Mouse (Mus musculus): ENCODE data around the gene Ehmt1. TPM values are rescaled to one million over a fixed set of nuclear protein-coding genes. Genes with fewer than 3 reads are reported as not detected.

Ehmt1 gene
- polyA plus RNA-seq, 1 experiment from 2014 or later = 97.6 TPM

GRCm38 (mm10) chr2:24807691-24808090 lies 111.7 kb downstream of the Ehmt1 start:
- WGBS = 95% methylated on average over 10 of the region's 10 CpGs
- no peaks in the 10 kb centered on the region for H3K4me1 ChIP-seq (ENCODE audit: control insufficient read depth, insufficient read depth, low read length)
- no peak for ATAC-seq (ENCODE audit: insufficient number of reproducible peaks, low FRiP score, low TSS enrichment, low read depth)
- no peak for DNase-seq (ENCODE audit: low spot score)
- no peak overlapping the region for H3K27ac ChIP-seq (replicated peaks; ENCODE audit: low read depth, low read length)
- no peak overlapping the region for H3K9ac ChIP-seq (ENCODE audit: low read length)
- H3K27me3 ChIP-seq (ENCODE audit: control insufficient read depth, insufficient read depth, low read length) = no peaks in the 10 kb centered on the region
- no peak overlapping the region for H3K4me3 ChIP-seq (ENCODE audit: low read depth, low read length)
- H3K9me3 ChIP-seq (ENCODE audit: control insufficient read depth, low read length) = no peaks in the 10 kb centered on the region
- H3K36me3 ChIP-seq (ENCODE audit: control insufficient read depth, insufficient read depth, low read length) = peaks cover 23% of the 10 kb centered on the region
- H3K4me2 ChIP-seq (ENCODE audit: low read depth, severe bottlenecking) = no peak overlapping the region

DNA sequence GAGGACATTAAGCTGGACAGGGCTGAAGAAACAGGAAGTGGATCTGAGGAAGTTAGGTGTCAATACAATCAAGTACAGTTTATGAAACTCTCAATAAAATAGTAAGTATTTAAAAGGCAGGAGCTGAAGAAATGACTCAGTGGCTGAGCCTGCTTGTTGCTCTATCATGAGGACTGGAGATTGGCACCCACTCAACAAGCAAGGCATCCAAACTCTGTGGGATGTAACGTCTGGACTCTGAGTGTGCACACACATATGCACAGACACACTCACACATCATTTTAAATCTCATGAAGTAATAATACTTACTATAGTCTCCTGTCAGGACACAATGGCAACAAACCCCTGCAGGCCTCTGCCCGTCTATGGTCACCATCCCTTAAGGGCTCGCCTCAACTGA lies 112.4 kb downstream of the Ehmt1 start:
- Histone ChIP-seq H3K4me3 (ENCODE audit: low read depth, low read length) (no peak overlapping the region), H3K4me2 (ENCODE audit: low read depth, severe bottlenecking) (no peak overlapping the region), H3K36me3 (ENCODE audit: control insufficient read depth, insufficient read depth, low read length) (peaks cover 27% of the 10 kb centered on the region), H3K27ac (replicated peaks; ENCODE audit: low read depth, low read length) (no peak overlapping the region), H3K9me3 (ENCODE audit: control insufficient read depth, low read length) (no peaks in the 10 kb centered on the region), H3K4me1 (ENCODE audit: control insufficient read depth, insufficient read depth, low read length) (no peaks in the 10 kb centered on the region), H3K9ac (ENCODE audit: low read length) (no peak overlapping the region), H3K27me3 (ENCODE audit: control insufficient read depth, insufficient read depth, low read length) (no peaks in the 10 kb centered on the region)
- ATAC-seq (ENCODE audit: insufficient number of reproducible peaks, low FRiP score, low TSS enrichment, low read depth) (no peak), DNase-seq (ENCODE audit: low spot score) (no peak)
- WGBS = 96% methylated on average over 3 of the region's 3 CpGs

GRCm38 (mm10) chr2:24806143-24806542 lies 113.3 kb downstream of the Ehmt1 start:
- H3K9me3 ChIP-seq (ENCODE audit: control insufficient read depth, low read length) = no peaks in the 10 kb centered on the region
- no peaks in the 10 kb centered on the region for H3K27me3 ChIP-seq (ENCODE audit: control insufficient read depth, insufficient read depth, low read length)
- peaks cover 31% of the 10 kb centered on the region for H3K36me3 ChIP-seq (ENCODE audit: control insufficient read depth, insufficient read depth, low read length)
- H3K4me2 ChIP-seq (ENCODE audit: low read depth, severe bottlenecking) = no peak overlapping the region
- WGBS = 94% methylated on average over 6 of the region's 6 CpGs
- H3K9ac ChIP-seq (ENCODE audit: low read length) = no peak overlapping the region
- DNase-seq (ENCODE audit: low spot score) (no peak), ATAC-seq (ENCODE audit: insufficient number of reproducible peaks, low FRiP score, low TSS enrichment, low read depth) (no peak)
- no peaks in the 10 kb centered on the region for H3K4me1 ChIP-seq (ENCODE audit: control insufficient read depth, insufficient read depth, low read length)
- no peak overlapping the region for H3K27ac ChIP-seq (replicated peaks; ENCODE audit: low read depth, low read length)
- no peak overlapping the region for H3K4me3 ChIP-seq (ENCODE audit: low read depth, low read length)

GRCm38 (mm10) chr2:24805621-24806020 lies 113.8 kb downstream of the Ehmt1 start:
- ATAC-seq (ENCODE audit: insufficient number of reproducible peaks, low FRiP score, low TSS enrichment, low read depth) (no peak), DNase-seq (ENCODE audit: low spot score) (no peak)
- H3K27me3 ChIP-seq (ENCODE audit: control insufficient read depth, insufficient read depth, low read length) = no peaks in the 10 kb centered on the region
- WGBS = 97% methylated on average over 4 of the region's 4 CpGs
- no peak overlapping the region for H3K9ac ChIP-seq (ENCODE audit: low read length)
- H3K9me3 ChIP-seq (ENCODE audit: control insufficient read depth, low read length) = no peaks in the 10 kb centered on the region
- no peak overlapping the region for H3K4me2 ChIP-seq (ENCODE audit: low read depth, severe bottlenecking)
- no peak overlapping the region for H3K4me3 ChIP-seq (ENCODE audit: low read depth, low read length)
- H3K36me3 ChIP-seq (ENCODE audit: control insufficient read depth, insufficient read depth, low read length) = peaks cover 33% of the 10 kb centered on the region
- H3K27ac ChIP-seq (replicated peaks; ENCODE audit: low read depth, low read length) = no peak overlapping the region
- no peaks in the 10 kb centered on the region for H3K4me1 ChIP-seq (ENCODE audit: control insufficient read depth, insufficient read depth, low read length)

- Histone ChIP-seq H3K9ac (ENCODE audit: low read length) (no peak overlapping the region), H3K4me3 (ENCODE audit: low read depth, low read length) (no peak overlapping the region), H3K4me1 (ENCODE audit: control insufficient read depth, insufficient read depth, low read length) (no peaks in the 10 kb centered on the region), H3K9me3 (ENCODE audit: control insufficient read depth, low read length) (no peaks in the 10 kb centered on the region), H3K4me2 (ENCODE audit: low read depth, severe bottlenecking) (no peak overlapping the region), H3K27ac (replicated peaks; ENCODE audit: low read depth, low read length) (no peak overlapping the region), H3K36me3 (ENCODE audit: control insufficient read depth, insufficient read depth, low read length) (peaks cover 23% of the 10 kb centered on the region), H3K27me3 (ENCODE audit: control insufficient read depth, insufficient read depth, low read length) (no peaks in the 10 kb centered on the region)
- no peak for DNase-seq (ENCODE audit: low spot score)
- ATAC-seq (ENCODE audit: insufficient number of reproducible peaks, low FRiP score, low TSS enrichment, low read depth) = no peak
- WGBS = 92% methylated on average over 5 of the region's 5 CpGs
These were observed 122.5 kb downstream of the Ehmt1 start for GRCm38 (mm10) chr2:24796833-24797457.

DNA sequence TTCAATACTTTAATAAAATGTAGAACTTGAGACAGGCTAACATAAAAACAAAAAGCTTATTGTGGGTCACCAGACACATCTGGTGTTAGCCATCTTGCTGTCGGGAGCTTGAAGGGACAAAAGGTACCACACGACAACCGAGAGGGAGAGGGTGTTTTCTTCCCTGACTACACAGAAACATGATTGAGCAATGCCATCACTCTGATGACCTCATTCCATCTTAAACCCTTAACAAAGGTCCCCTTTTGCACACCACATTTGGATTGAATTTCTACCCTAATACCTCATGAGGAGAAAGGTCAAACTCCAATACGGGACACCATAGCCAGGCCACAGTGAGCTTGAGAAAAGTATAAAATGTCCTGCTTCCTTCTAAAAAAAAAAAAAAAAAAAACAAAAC lies 132.2 kb downstream of the Ehmt1 start:
- H3K4me1 ChIP-seq (ENCODE audit: control insufficient read depth, insufficient read depth, low read length) = no peaks in the 10 kb centered on the region
- H3K36me3 ChIP-seq (ENCODE audit: control insufficient read depth, insufficient read depth, low read length) = peaks cover 9% of the 10 kb centered on the region
- H3K4me3 ChIP-seq (ENCODE audit: low read depth, low read length) = no peak overlapping the region
- H3K27ac ChIP-seq (replicated peaks; ENCODE audit: low read depth, low read length) = no peak overlapping the region
- no peak for DNase-seq (ENCODE audit: low spot score)
- WGBS = 59% methylated on average over 4 of the region's 4 CpGs
- H3K4me2 ChIP-seq (ENCODE audit: low read depth, severe bottlenecking) = no peak overlapping the region
- no peaks in the 10 kb centered on the region for H3K9me3 ChIP-seq (ENCODE audit: control insufficient read depth, low read length)
- ATAC-seq (ENCODE audit: insufficient number of reproducible peaks, low FRiP score, low TSS enrichment, low read depth) = no peak
- no peaks in the 10 kb centered on the region for H3K27me3 ChIP-seq (ENCODE audit: control insufficient read depth, insufficient read depth, low read length)
- no peak overlapping the region for H3K9ac ChIP-seq (ENCODE audit: low read length)

- Histone ChIP-seq H3K9me3 (ENCODE audit: control insufficient read depth, low read length) (no peaks in the 10 kb centered on the region), H3K4me3 (ENCODE audit: low read depth, low read length) (no peak overlapping the region), H3K4me1 (ENCODE audit: control insufficient read depth, insufficient read depth, low read length) (0 out of 2 replicates have a peak, but pooled peaks cover 4% of the 10 kb centered on the region), H3K9ac (ENCODE audit: low read length) (no peak overlapping the region), H3K27ac (replicated peaks; ENCODE audit: low read depth, low read length) (no peak overlapping the region), H3K36me3 (ENCODE audit: control insufficient read depth, insufficient read depth, low read length) (no peaks in the 10 kb centered on the region), H3K4me2 (ENCODE audit: low read depth, severe bottlenecking) (no peak overlapping the region), H3K27me3 (ENCODE audit: control insufficient read depth, insufficient read depth, low read length) (no peaks in the 10 kb centered on the region)
- 53% methylated on average over 4 of the region's 4 CpGs for WGBS
- no peak for DNase-seq (ENCODE audit: low spot score)
- ATAC-seq (ENCODE audit: insufficient number of reproducible peaks, low FRiP score, low TSS enrichment, low read depth) = no peak
These were observed 138.2 kb downstream of the Ehmt1 start for GRCm38 (mm10) chr2:24781253-24781652.

- H3K9ac ChIP-seq (ENCODE audit: low read length) = no peak overlapping the region
- no peaks in the 10 kb centered on the region for H3K27me3 ChIP-seq (ENCODE audit: control insufficient read depth, insufficient read depth, low read length)
- 19% methylated on average over 4 of the region's 5 CpGs for WGBS
- no peak overlapping the region for H3K4me3 ChIP-seq (ENCODE audit: low read depth, low read length)
- ATAC-seq (ENCODE audit: insufficient number of reproducible peaks, low FRiP score, low TSS enrichment, low read depth) = no peak
- 0 out of 2 replicates have a peak, but pooled peaks cover 4% of the 10 kb centered on the region for H3K4me1 ChIP-seq (ENCODE audit: control insufficient read depth, insufficient read depth, low read length)
- no peaks in the 10 kb centered on the region for H3K36me3 ChIP-seq (ENCODE audit: control insufficient read depth, insufficient read depth, low read length)
- H3K27ac ChIP-seq (replicated peaks; ENCODE audit: low read depth, low read length) = no peak overlapping the region
- no peak overlapping the region for H3K4me2 ChIP-seq (ENCODE audit: low read depth, severe bottlenecking)
- DNase-seq (ENCODE audit: low spot score) = no peak
- no peaks in the 10 kb centered on the region for H3K9me3 ChIP-seq (ENCODE audit: control insufficient read depth, low read length)
These were observed 142.6 kb downstream of the Ehmt1 start for GRCm38 (mm10) chr2:24776831-24777230.
